Mouse (Mus musculus) bone marrow macrophage, adult 2 months (primary cell): ENCODE measurements around the gene Lsamp.

Experiments
- CTCF ChIP-seq: IDR thresholded peaks from 2 replicates; pipeline ENCODE4 v1.5.1; 2012; ENCODE audit warnings: low read depth, mild to moderate bottlenecking, low read length, moderate library complexity
- POLR2A ChIP-seq: IDR thresholded peaks from 2 replicates; pipeline ENCODE4 v1.6.1; 2012; ENCODE audit warnings: mild to moderate bottlenecking, low read depth, low read length, borderline replicate concordance

DNA sequence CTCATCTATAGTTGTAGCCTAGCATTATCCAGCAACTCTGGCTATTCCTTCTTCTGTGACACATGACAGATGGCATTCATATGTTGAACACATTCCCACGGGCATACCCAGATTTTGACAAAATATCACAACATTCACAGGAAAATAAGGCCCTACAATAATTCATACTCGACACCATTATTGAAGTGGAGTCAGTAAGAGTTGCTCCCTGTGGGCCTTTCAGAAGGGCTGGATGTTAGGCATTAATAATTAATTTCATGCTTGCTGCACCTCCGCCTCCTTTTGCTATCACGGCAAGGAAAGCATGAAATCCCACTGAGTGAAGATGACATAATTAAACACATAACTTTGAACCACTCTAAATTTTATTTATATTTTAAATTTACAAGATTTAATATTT lies 407.9 kb downstream of the Lsamp start:
- TF ChIP-seq CTCF (no peak), POLR2A (no peak)
